Mouse (Mus musculus) lung, embryonic 15.5 days (tissue): ENCODE results near the gene Zpr1. TPM values are rescaled to one million over a fixed set of nuclear protein-coding genes. Genes with fewer than 3 reads are reported as not detected.
A peak's percentile ranks its signal among the peaks of the same experiment; 100 is the strongest.
"Not testable (repeated sequence)": the region's sequence is repeated elsewhere in the genome, so short reads cannot be mapped to it uniquely, and the experiment has no call there.

Source experiments
- ATAC-seq: fragments of 200-750 bp; cut with Nextera tagmentation; 2 replicates; pipeline ENCODE4 v1.8.0; 2017; ENCODE audit warnings: moderate number of reproducible peaks, borderline replicate concordance; ENCODE audit not compliant: low FRiP score, low TSS enrichment; ENCODE audit errors: extremely low read depth
- H3K27ac ChIP-seq: fragments of 300-500 bp; sonication (generic); 2 replicates; pipeline ENCODE4 v1.5.1; 2015; ENCODE audit warnings: moderate library complexity, mild to moderate bottlenecking, inconsistent platforms
- H3K27me3 ChIP-seq: fragments of 300-500 bp; sonication (generic); 2 replicates; pipeline ENCODE4 v1.6.1; 2015; ENCODE audit warnings: inconsistent platforms
- H3K36me3 ChIP-seq: fragments of 300-500 bp; sonication (generic); 2 replicates; pipeline ENCODE4 v1.6.1; 2015; ENCODE audit warnings: inconsistent platforms
- H3K4me1 ChIP-seq: fragments of 300-500 bp; sonication (generic); 2 replicates; pipeline ENCODE4 v1.6.1; 2015; ENCODE audit warnings: inconsistent platforms
- H3K4me2 ChIP-seq: fragments of 300-500 bp; sonication (generic); 2 replicates; pipeline ENCODE4 v1.6.1; 2015; ENCODE audit warnings: inconsistent platforms, mild to moderate bottlenecking, moderate library complexity
- H3K4me3 ChIP-seq: fragments of 300-500 bp; sonication (generic); 2 replicates; pipeline ENCODE4 v1.5.1; 2015; ENCODE audit warnings: mild to moderate bottlenecking, inconsistent platforms
- H3K9ac ChIP-seq: fragments of 300-500 bp; sonication (generic); 2 replicates; pipeline ENCODE4 v1.6.1; 2015; ENCODE audit warnings: inconsistent platforms
- H3K9me3 ChIP-seq: fragments of 300-500 bp; sonication (generic); 2 replicates; pipeline ENCODE4 v1.6.1; 2016; ENCODE audit warnings: inconsistent platforms
- WGBS: fragments of 180-500 bp; shearing (Covaris S2); methylation state at CpG from one replicate; pipeline ENCODE4 v1.1.7; 2015; 5-methylcytosine and 5-hydroxymethylcytosine counted together
- polyA plus RNA-seq: library from polyadenylated mRNA; unstranded; fragments of >200 nt; fragmentation: Nextera tagmentation; extraction: Ambion mirVana; gene quantifications from 2 replicates; pipeline ENCODE4 v1.2.1, GENCODE M21; 2015

Gene Zpr1
- polyA plus RNA-seq, 1 experiment from 2014 or later, result 53.8 TPM

GRCm38 (mm10) chr9:46316909-46317308 lies 44.0 kb downstream of the Zpr1 start:
- no peaks in the 10 kb centered on the region for H3K27me3 ChIP-seq
- 56% methylated on average over 8 of the region's 8 CpGs for WGBS
- no peak overlapping the region for H3K4me2 ChIP-seq
- no peak overlapping the region for H3K27ac ChIP-seq
- H3K9ac ChIP-seq, result no peak overlapping the region
- H3K36me3 ChIP-seq, result no peaks in the 10 kb centered on the region
- ATAC-seq, result no peak
- H3K4me3 ChIP-seq, result no peak overlapping the region
- H3K4me1 ChIP-seq, result no peaks in the 10 kb centered on the region
- H3K9me3 ChIP-seq, result no peaks in the 10 kb centered on the region

GRCm38 (mm10) chr9:46317957-46318356 lies 45.1 kb downstream of the Zpr1 start:
- Histone ChIP-seq H3K27ac (no peak overlapping the region), H3K36me3 (no peaks in the 10 kb centered on the region), H3K9ac (no peak overlapping the region), H3K4me2 (no peak overlapping the region), H3K9me3 (no peaks in the 10 kb centered on the region), H3K4me1 (no peaks in the 10 kb centered on the region), H3K27me3 (no peaks in the 10 kb centered on the region), H3K4me3 (no peak overlapping the region)
- ATAC-seq, result no peak
- 86% methylated on average over 3 of the region's 3 CpGs for WGBS

- H3K27me3 ChIP-seq, H3K27ac ChIP-seq, H3K9ac ChIP-seq, H3K4me1 ChIP-seq, H3K4me2 ChIP-seq, H3K36me3 ChIP-seq, H3K4me3 ChIP-seq, H3K9me3 ChIP-seq, ATAC-seq: not testable (repeated sequence)
- 79% methylated on average over 6 of the region's 6 CpGs for WGBS
Measured at GRCm38 (mm10) chr9:46319886-46320285, 47.0 kb downstream of the Zpr1 start, which contains the start of gene 4931429L15Rik. 4931429L15Rik (minus strand) TSS chr9:46319986.

- no peak overlapping the region for H3K9ac ChIP-seq
- H3K9me3 ChIP-seq, result no peaks in the 10 kb centered on the region
- no peaks in the 10 kb centered on the region for H3K4me1 ChIP-seq
- H3K36me3 ChIP-seq, result no peaks in the 10 kb centered on the region
- H3K4me2 ChIP-seq, result no peak overlapping the region
- no peak overlapping the region for H3K27ac ChIP-seq
- ATAC-seq, result no peak
- no peaks in the 10 kb centered on the region for H3K27me3 ChIP-seq
- H3K4me3 ChIP-seq, result no peak overlapping the region
- 79% methylated on average over 2 of the region's 2 CpGs for WGBS
Measured at GRCm38 (mm10) chr9:46320461-46320860, 47.6 kb downstream of the Zpr1 start.

GRCm38 (mm10) chr9:46326694-46327405 lies 54.0 kb downstream of the Zpr1 start:
- Histone ChIP-seq H3K4me3 (no peak overlapping the region), H3K27ac (no peak overlapping the region), H3K4me1 (peaks cover 11% of the 10 kb centered on the region), H3K4me2 (no peak overlapping the region), H3K27me3 (0 out of 2 replicates have a peak, but pooled peaks cover 8% of the 10 kb centered on the region), H3K9me3 (no peaks in the 10 kb centered on the region), H3K36me3 (no peaks in the 10 kb centered on the region), H3K9ac (no peak overlapping the region)
- WGBS, result 87% methylated on average over 11 of the region's 11 CpGs
- no peak for ATAC-seq

GRCm38 (mm10) chr9:46327706-46328571 lies 55.1 kb downstream of the Zpr1 start:
- 0 out of 2 replicates have a peak overlapping the region, but pooled peaks have one; percentile 43 for H3K9ac ChIP-seq
- H3K27me3 ChIP-seq, result 0 out of 2 replicates have a peak, but pooled peaks cover 8% of the 10 kb centered on the region
- H3K4me2 ChIP-seq, result peak overlapping the region; percentile 66; the same call in 1 of the 2 replicates
- no peak for ATAC-seq
- no peaks in the 10 kb centered on the region for H3K9me3 ChIP-seq
- peaks cover 11% of the 10 kb centered on the region for H3K4me1 ChIP-seq
- H3K27ac ChIP-seq, result no peak overlapping the region
- no peaks in the 10 kb centered on the region for H3K36me3 ChIP-seq
- WGBS, result 66% methylated on average over 25 of the region's 25 CpGs
- no peak overlapping the region for H3K4me3 ChIP-seq

- ATAC-seq, result peak; percentile 25; the same call in 1 of the 2 replicates
- 8% methylated on average over 30 of the region's 30 CpGs for WGBS
- peak overlapping the region; percentile 34 for H3K4me3 ChIP-seq
- H3K27me3 ChIP-seq, result 0 out of 2 replicates have a peak, but pooled peaks cover 8% of the 10 kb centered on the region
- peak overlapping the region; percentile 32 for H3K27ac ChIP-seq
- no peaks in the 10 kb centered on the region for H3K9me3 ChIP-seq
- no peaks in the 10 kb centered on the region for H3K36me3 ChIP-seq
- peak overlapping the region; percentile 43 for H3K9ac ChIP-seq
- H3K4me2 ChIP-seq, result peak overlapping the region; percentile 66
- H3K4me1 ChIP-seq, result peaks cover 11% of the 10 kb centered on the region
Measured at GRCm38 (mm10) chr9:46328572-46329249, 55.8 kb downstream of the Zpr1 start.

GRCm38 (mm10) chr9:46329250-46329648 lies 56.4 kb downstream of the Zpr1 start:
- ATAC-seq, result peak; percentile 66; the same call in 1 of the 2 replicates

GRCm38 (mm10) chr9:46329801-46330585 lies 57.1 kb downstream of the Zpr1 start:
- peak overlapping the region; percentile 66 for H3K4me2 ChIP-seq
- no peaks in the 10 kb centered on the region for H3K36me3 ChIP-seq
- H3K4me1 ChIP-seq, result peaks cover 11% of the 10 kb centered on the region
- H3K9ac ChIP-seq, result no peak overlapping the region
- no peaks in the 10 kb centered on the region for H3K9me3 ChIP-seq
- H3K4me3 ChIP-seq, result no peak overlapping the region
- H3K27ac ChIP-seq, result no peak overlapping the region
- peaks cover 18% of the 10 kb centered on the region; the same call in 1 of the 2 replicates for H3K27me3 ChIP-seq
- WGBS, result 26% methylated on average over 24 of the region's 24 CpGs
- no peak for ATAC-seq

More at GRCm38 (mm10) chr9:46329250-46329648, 56.4 kb downstream of the Zpr1 start:
- H3K4me2 ChIP-seq, result peak overlapping the region; percentile 66
- peak overlapping the region; percentile 32 for H3K27ac ChIP-seq
- peaks cover 11% of the 10 kb centered on the region; the same call in 1 of the 2 replicates for H3K27me3 ChIP-seq
- H3K9me3 ChIP-seq, result no peaks in the 10 kb centered on the region
- peak overlapping the region; percentile 43 for H3K9ac ChIP-seq
- peak overlapping the region; percentile 34 for H3K4me3 ChIP-seq
- 6% methylated on average over 19 of the region's 19 CpGs for WGBS
- no peaks in the 10 kb centered on the region for H3K36me3 ChIP-seq
- peaks cover 11% of the 10 kb centered on the region for H3K4me1 ChIP-seq

- Histone ChIP-seq H3K4me2 (no peak overlapping the region), H3K27me3 (peaks cover 21% of the 10 kb centered on the region; the same call in 1 of the 2 replicates), H3K4me1 (peaks cover 11% of the 10 kb centered on the region), H3K9me3 (no peaks in the 10 kb centered on the region), H3K9ac (no peak overlapping the region), H3K27ac (no peak overlapping the region), H3K4me3 (no peak overlapping the region), H3K36me3 (no peaks in the 10 kb centered on the region)
- no peak for ATAC-seq
- 48% methylated on average over 6 of the region's 6 CpGs for WGBS
Measured at GRCm38 (mm10) chr9:46330586-46330895, 57.7 kb downstream of the Zpr1 start.

- H3K36me3 ChIP-seq, result no peaks in the 10 kb centered on the region
- no peak for ATAC-seq
- no peak overlapping the region for H3K9ac ChIP-seq
- 90% methylated on average over 1 of the region's 1 CpGs for WGBS
- H3K9me3 ChIP-seq, result no peaks in the 10 kb centered on the region
- no peak overlapping the region for H3K4me3 ChIP-seq
- peaks cover 26% of the 10 kb centered on the region; the same call in 1 of the 2 replicates for H3K27me3 ChIP-seq
- H3K4me1 ChIP-seq, result peaks cover 11% of the 10 kb centered on the region
- no peak overlapping the region for H3K4me2 ChIP-seq
- H3K27ac ChIP-seq, result no peak overlapping the region
Measured at GRCm38 (mm10) chr9:46331301-46331700, 58.4 kb downstream of the Zpr1 start.
